Mouse (Mus musculus) c-Kit-positive CD71-positive TER-119-positive erythroid progenitor cells, embryonic 14.5 days (primary cell): ENCODE measurements around the gene Fgfr2.
"Not testable (repeated sequence)": the region's sequence is repeated elsewhere in the genome, so short reads cannot be mapped to it uniquely, and the experiment has no call there.

Experiments
- DNase-seq: peaks from one replicate; pipeline ENCODE4 v3.0.0-alpha.2; 2013; ENCODE audit warnings: low spot score

Fgfr2 gene

GRCm38 (mm10) chr7:130518213-130519095 lies 2604.7 kb downstream of the Fgfr2 start:
- no peak for DNase-seq

DNA sequence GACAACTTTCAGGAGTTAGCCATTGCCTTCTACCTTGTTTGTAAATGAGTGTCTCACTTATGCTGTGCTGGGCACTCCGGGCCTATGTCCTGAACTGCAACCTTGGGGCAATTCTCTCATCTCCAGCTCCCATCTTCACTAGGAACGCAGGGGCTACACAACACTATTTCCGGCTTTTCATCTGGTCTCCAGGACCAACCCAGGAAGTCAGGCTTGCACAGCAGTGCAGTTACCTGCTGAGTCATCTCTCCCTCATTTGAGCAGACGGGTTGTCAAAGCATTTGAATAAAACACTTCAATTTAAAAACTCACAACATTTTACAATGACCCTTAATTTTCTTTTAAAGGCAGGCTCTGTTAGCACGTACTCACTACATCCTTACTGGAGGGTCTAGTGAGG lies 2612.9 kb downstream of the Fgfr2 start:
- DNase-seq: no peak

DNA sequence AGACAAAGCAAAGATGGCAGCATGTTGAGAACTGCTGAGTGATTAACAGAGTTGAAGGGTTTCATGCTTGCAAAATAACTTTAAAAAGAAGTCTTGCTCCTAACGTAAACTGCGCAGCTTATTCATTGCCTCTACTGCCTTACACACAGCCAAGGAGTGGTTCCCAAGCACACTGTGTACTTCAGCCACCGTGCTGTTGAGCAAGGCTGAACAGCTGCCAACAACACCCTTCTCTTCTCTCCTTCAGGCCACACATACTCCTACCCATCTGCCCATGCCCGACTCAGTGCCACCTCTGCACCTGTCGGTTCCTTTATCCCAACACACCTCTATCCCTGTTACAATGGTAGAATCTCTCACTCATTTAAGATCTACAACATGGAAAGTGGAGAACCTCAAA lies 2620.1 kb downstream of the Fgfr2 start:
- DNase-seq: no peak

- DNase-seq: no peak
These were observed 2621.7 kb downstream of the Fgfr2 start for GRCm38 (mm10) chr7:130501499-130501898.

DNA sequence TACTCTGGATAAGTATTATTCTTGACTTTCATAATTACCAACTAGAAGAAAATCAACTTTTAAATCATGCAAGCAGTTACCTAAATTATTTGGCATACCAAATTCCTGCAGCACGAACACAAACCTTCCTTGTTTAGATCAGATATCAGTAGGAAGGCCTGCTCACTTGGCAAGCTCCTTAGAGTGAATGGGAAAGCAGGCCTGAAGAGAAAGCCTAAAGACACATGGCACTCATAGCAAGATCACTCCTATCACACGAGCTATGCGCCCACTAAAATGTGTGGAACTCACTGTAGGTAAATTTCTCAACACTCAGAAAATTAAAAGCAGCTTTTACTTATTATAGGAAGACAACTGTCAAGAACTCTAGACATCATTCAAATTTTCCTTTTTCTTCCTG lies 2629.8 kb downstream of the Fgfr2 start:
- DNase-seq: no peak

GRCm38 (mm10) chr7:130492026-130492425 lies 2631.1 kb downstream of the Fgfr2 start:
- DNase-seq: no peak

GRCm38 (mm10) chr7:130479003-130479402 lies 2644.1 kb downstream of the Fgfr2 start:
- peak; percentile 11 for DNase-seq

- peak; percentile 21 for DNase-seq
These were observed 2647.2 kb downstream of the Fgfr2 start for GRCm38 (mm10) chr7:130475970-130476369.

GRCm38 (mm10) chr7:130473881-130474280 lies 2649.3 kb downstream of the Fgfr2 start:
- no peak for DNase-seq

GRCm38 (mm10) chr7:130472683-130473082 lies 2650.5 kb downstream of the Fgfr2 start:
- DNase-seq: no peak

DNA sequence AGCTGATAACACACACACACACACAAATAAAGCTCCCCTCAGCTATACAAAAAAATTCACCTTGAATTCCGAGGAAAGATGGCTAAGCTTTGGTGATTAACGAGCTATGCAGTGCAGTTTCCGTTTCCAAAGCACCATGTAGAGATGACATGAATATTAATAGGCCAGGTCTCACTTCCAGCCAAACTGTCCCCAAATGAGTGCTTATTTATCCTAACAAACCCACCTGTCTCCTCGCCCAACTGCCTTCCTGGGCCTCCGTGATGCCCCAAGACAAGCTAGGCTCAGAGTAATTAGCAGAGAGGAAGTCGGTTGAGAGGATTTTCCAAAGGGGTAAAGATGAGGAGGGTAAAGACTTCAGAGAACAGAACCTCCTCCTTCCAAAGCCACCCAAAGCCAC lies 2652.1 kb downstream of the Fgfr2 start:
- no peak for DNase-seq

GRCm38 (mm10) chr7:130455587-130456246 lies 2667.4 kb downstream of the Fgfr2 start:
- DNase-seq: no peak

- no peak for DNase-seq
These were observed 2668.9 kb downstream of the Fgfr2 start for GRCm38 (mm10) chr7:130454226-130454625.

DNA sequence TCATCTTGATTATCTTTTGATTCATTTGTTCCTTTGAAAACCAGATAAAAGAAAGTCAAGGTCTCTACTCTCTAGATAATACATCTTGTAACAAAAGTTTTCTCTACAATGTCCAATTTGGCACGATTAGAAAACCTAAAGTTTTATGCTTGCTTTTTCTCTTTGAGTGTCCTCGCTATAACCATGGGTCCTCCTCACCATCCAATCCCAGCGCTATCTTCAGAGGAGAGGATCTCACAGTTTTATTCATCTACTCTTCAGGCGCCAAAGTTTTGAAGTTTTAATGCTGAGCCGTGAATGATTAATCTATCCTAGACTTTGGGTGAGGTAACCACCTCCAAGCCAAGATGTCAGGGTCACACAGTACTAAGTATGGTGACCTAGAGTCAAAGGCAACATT lies 2687.4 kb downstream of the Fgfr2 start:
- DNase-seq: no peak

DNA sequence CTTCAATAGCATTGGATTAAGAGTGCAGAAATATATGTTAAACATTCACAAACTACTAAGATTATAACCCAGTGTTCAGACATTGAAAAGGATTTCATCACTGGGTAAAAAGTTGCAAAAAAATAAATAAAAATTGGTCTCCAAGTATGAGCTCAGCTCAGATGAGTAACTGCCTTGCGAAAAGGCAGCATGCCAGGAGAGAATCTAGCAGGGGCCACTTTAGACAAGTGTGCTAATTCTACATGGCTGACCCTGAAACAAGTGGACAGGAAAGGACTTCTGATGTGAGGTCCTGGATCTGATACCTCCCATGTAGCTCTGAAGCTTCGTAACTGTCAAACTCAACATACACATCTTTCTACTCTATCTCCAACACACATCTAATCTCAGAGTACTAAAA lies 2691.0 kb downstream of the Fgfr2 start:
- no peak for DNase-seq

- DNase-seq: no peak
These were observed 2696.6 kb downstream of the Fgfr2 start for GRCm38 (mm10) chr7:130426586-130426985.

GRCm38 (mm10) chr7:130425991-130426390 lies 2697.2 kb downstream of the Fgfr2 start:
- DNase-seq: no peak

DNA sequence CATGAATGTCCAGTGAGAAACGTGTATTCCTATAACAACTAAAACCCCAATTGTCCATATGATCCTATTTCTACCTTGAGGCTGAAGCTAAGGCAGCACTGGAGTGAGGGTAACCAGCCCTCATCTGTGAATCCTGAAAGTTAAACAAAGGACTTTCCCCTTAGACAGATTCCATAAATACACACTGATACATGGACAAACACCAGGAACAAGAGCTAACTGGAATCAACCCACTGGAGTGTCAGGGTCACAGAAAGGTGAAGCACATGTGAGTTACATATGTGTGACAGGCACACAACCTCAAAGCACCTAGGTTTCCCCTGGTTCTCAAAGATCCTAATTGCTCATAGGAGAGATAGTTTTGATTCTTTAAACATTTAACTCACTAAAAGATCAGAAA lies 2703.2 kb downstream of the Fgfr2 start:
- no peak for DNase-seq

GRCm38 (mm10) chr7:130407622-130408021 lies 2715.5 kb downstream of the Fgfr2 start:
- DNase-seq: no peak

GRCm38 (mm10) chr7:130403346-130403745 lies 2719.8 kb downstream of the Fgfr2 start:
- no peak for DNase-seq

- no peak for DNase-seq
These were observed 2728.5 kb downstream of the Fgfr2 start for GRCm38 (mm10) chr7:130394697-130395096.

- not testable (repeated sequence) for DNase-seq
These were observed 2733.1 kb downstream of the Fgfr2 start for GRCm38 (mm10) chr7:130390060-130390459.

GRCm38 (mm10) chr7:130386308-130386707 lies 2736.8 kb downstream of the Fgfr2 start:
- DNase-seq: no peak
